Mouse (Mus musculus) hindbrain, postnatal 0 days (tissue): Measurements from ENCODE around the gene Nfkbib. TPM values are rescaled to one million over a fixed set of nuclear protein-coding genes. Genes with fewer than 3 reads are reported as not detected.

Experiments
- ATAC-seq: fragments of 200-750 bp; cut with Nextera tagmentation; 2 replicates; pipeline ENCODE4 v1.8.0; 2017; ENCODE audit warnings: mild to moderate bottlenecking, moderate TSS enrichment, moderate library complexity
- DNase-seq: peaks from one replicate; pipeline ENCODE4 v3.0.0-alpha.2; 2015; ENCODE audit warnings: low spot score
- H3K27ac ChIP-seq: fragments of 300-500 bp; sonication (generic); 2 replicates; pipeline ENCODE4 v1.5.1; 2014; ENCODE audit warnings: mild to moderate bottlenecking
- H3K27me3 ChIP-seq: fragments of 300-500 bp; sonication (generic); 2 replicates; pipeline ENCODE4 v1.6.1; 2014; ENCODE audit warnings: low read length, mixed read lengths; ENCODE audit not compliant: insufficient read depth
- H3K36me3 ChIP-seq: fragments of 300-500 bp; sonication (generic); 2 replicates; pipeline ENCODE4 v1.6.1; 2014; ENCODE audit warnings: low read length, mixed read lengths; ENCODE audit not compliant: insufficient read depth
- H3K4me1 ChIP-seq: fragments of 300-500 bp; sonication (generic); 2 replicates; pipeline ENCODE4 v1.6.1; 2014; ENCODE audit warnings: antibody characterized with exemption, low read length, mixed read lengths; ENCODE audit not compliant: insufficient read depth
- H3K4me2 ChIP-seq: fragments of 300-500 bp; sonication (generic); 2 replicates; pipeline ENCODE4 v1.6.1; 2014; ENCODE audit warnings: low read depth, mild to moderate bottlenecking, low read length, moderate library complexity, mixed read lengths
- H3K4me3 ChIP-seq: fragments of 300-500 bp; sonication (generic); 2 replicates; pipeline ENCODE4 v1.5.1; 2014; ENCODE audit warnings: low read length
- H3K9ac ChIP-seq: fragments of 300-500 bp; sonication (generic); replicated peaks from 2 replicates; pipeline ENCODE4 v1.6.1; 2014; ENCODE audit warnings: mild to moderate bottlenecking, low read length, moderate library complexity, mixed read lengths
- H3K9me3 ChIP-seq: fragments of 300-500 bp; sonication (generic); 2 replicates; pipeline ENCODE4 v1.6.1; 2016; ENCODE audit warnings: low read length, mixed read lengths
- CTCF ChIP-seq: IDR thresholded peaks from 2 replicates; pipeline ENCODE4 v1.5.1; 2016; ENCODE audit warnings: antibody characterized with exemption, control low read depth, low read depth
- WGBS: fragments of 180-500 bp; shearing (Covaris S2); extraction: QIAGEN DNeasy Blood & Tissue Kit; methylation state at CpG from one replicate; pipeline ENCODE4 v1.1.7; 2014; 5-methylcytosine and 5-hydroxymethylcytosine counted together
- polyA plus RNA-seq: library from polyadenylated mRNA; unstranded; fragments of >200 nt; fragmentation: Nextera tagmentation; extraction: Ambion mirVana; gene quantifications from 2 replicates; pipeline ENCODE4 v1.2.1, GENCODE M21; 2015
- total RNA-seq: library from RNA; depleted of rRNA; stranded (reverse); fragments of >200 nt; gene quantifications from 2 replicates; pipeline ENCODE4 v1.2.3, GENCODE M21; 2014

The Nfkbib gene
- total and polyA plus RNA-seq, 2 experiments from 2014 or later, result 22.7 to 67.9 TPM

DNA sequence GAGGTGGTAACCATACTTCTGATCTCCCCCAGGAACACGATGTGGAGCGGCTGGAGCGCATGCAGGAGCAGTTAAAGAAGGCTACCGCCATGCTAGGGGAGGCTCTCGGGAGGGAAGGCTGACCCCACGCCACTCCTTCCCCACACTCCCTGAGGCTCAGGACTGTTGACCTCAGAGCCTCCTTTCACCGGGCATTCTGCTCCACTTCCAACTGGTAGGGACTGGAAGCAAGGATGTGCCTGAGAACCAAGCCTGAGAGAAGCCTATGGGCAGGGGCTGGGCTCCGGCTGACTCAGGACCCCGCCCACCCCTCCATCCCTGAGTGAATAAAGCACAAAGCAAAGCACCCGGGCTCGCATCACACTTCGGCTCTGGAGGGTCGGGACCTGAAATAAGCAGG, 8.7 kb downstream of the Nfkbib start:
- H3K27ac ChIP-seq, result no peak overlapping the region
- no peak overlapping the region for H3K4me2 ChIP-seq
- H3K9me3 ChIP-seq, result no peaks in the 10 kb centered on the region
- 0 out of 2 replicates have a peak, but pooled peaks cover 4% of the 10 kb centered on the region for H3K27me3 ChIP-seq
- H3K36me3 ChIP-seq, result peaks cover 21% of the 10 kb centered on the region
- no peak overlapping the region for H3K9ac ChIP-seq
- no peak for ATAC-seq
- H3K4me3 ChIP-seq, result no peak overlapping the region
- 83% methylated on average over 13 of the region's 13 CpGs for WGBS
- H3K4me1 ChIP-seq, result no peaks in the 10 kb centered on the region
- TF ChIP-seq CTCF, result no peak
- no peak for DNase-seq

DNA sequence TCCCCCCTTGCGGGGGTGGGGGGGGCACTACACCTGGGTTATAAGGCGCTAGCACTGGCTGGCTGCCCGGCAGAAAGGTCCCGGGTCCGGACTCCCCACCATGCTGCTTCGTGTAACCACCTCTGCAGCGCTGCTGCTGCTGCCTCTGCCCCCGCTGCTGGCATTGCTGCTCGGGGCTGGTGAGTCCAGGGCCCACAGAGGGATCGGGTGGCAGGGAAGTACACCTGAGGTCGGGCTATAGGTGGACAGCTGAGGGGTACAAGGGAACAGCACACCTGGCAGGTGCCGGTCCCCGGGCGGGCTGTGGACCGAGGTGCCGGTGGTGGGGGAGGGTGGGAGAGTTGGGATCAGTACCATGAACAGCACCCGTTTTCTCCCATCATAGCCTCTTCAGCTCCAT, 11.2 kb downstream of the Nfkbib start, which contains the start of gene Ccer2:
TSS of gene Ccer2 (plus strand) at position 96 of the 400 bp plus-strand sequence.
- Histone ChIP-seq H3K27me3 (0 out of 2 replicates have a peak, but pooled peaks cover 4% of the 10 kb centered on the region), H3K9me3 (no peaks in the 10 kb centered on the region), H3K27ac (no peak within 1 kb of the TSS), H3K4me2 (peak within 1 kb of the TSS; percentile 48), H3K36me3 (peaks cover 13% of the 10 kb centered on the region), H3K4me1 (no peaks in the 10 kb centered on the region), H3K9ac (peak within 1 kb of the TSS; percentile 15; the same call in 1 of the 2 replicates), H3K4me3 (peak within 1 kb of the TSS; percentile 12; the same call in 1 of the 2 replicates)
- 5% methylated on average over 15 of the region's 17 CpGs for WGBS
- DNase-seq (no peak), ATAC-seq (peak; percentile 51; the same call in 1 of the 2 replicates)
- no peak for TF ChIP-seq CTCF

DNA sequence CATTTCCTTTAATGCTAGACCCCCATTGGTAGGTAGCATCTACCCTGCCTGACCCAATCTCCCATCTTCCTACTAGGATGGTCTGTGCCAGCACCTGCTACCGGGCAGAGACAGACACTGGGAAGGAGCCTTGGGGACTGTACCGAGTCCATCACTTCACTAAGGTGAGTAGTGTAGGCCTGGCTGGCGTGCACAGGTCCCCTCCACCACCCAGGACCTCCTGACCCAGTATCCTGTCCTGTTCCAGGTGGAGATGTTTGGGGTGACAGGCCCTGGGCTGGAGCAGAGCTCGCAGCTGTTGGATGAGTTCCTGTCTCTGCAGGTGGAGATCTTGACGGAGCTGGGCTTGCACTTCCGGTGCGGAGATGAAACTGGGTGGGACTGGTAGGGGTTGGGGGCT, 17.4 kb downstream of the Nfkbib start:
- DNase-seq (no peak), ATAC-seq (peak; percentile 54; the same call in 1 of the 2 replicates)
- Histone ChIP-seq H3K9me3 (no peaks in the 10 kb centered on the region), H3K36me3 (0 out of 2 replicates have a peak, but pooled peaks cover 5% of the 10 kb centered on the region), H3K27me3 (no peaks in the 10 kb centered on the region), H3K9ac (no peak overlapping the region), H3K27ac (no peak overlapping the region), H3K4me3 (no peak overlapping the region), H3K4me2 (no peak overlapping the region), H3K4me1 (no peaks in the 10 kb centered on the region)
- TF ChIP-seq CTCF, result no peak
- WGBS, result 95% methylated on average over 7 of the region's 7 CpGs

DNA sequence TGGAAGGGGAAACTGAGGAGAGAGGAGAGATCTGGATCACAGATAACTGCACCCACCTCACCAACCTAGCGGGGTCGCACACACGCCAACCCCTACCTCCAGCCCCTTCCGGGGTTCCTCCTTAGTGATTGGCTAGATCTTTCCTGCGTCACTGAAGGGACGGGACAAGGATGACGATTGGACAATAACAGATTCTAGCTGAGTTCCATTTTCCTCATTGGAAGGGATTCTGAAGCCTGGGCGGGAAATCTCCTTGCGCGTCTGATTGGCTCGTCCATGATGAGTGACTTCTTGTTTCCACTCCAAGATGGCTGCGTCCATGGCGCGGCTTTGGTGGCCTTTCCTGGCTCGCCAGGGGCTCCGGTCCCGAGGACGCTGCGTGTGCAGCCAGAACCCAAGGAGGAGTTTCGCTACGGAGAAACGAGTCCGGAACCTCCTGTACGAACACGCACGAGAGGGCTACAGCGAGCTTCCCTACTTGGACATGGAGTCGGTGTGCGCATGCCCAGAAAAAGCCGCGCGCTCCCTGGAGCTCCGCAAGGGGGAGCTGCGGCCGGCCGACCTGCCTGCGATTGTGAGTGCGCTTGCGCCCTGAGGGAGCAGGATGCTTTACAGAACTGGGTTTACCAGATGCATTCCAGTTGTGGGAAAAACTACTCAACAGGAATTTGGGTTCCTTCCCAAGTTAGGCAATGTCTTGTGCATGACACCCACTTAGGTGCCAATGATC, 25.4 kb downstream of the Nfkbib start, which contains the start of the genes Mrps12 and Sars2:
TSS of gene Mrps12 (minus strand) at position 112 of the 730 bp plus-strand sequence.
TSS of gene Sars2 (plus strand) at position 284 of the 730 bp plus-strand sequence.
- Histone ChIP-seq H3K4me1 (peaks cover 9% of the 10 kb centered on the region; the same call in 1 of the 2 replicates), H3K27me3 (no peaks in the 10 kb centered on the region), H3K4me3 (peak within 1 kb of the TSS; percentile 71), H3K27ac (peak within 1 kb of the TSS; percentile 87), H3K4me2 (peak within 1 kb of the TSS; percentile 69), H3K9me3 (no peaks in the 10 kb centered on the region), H3K36me3 (0 out of 2 replicates have a peak, but pooled peaks cover 5% of the 10 kb centered on the region), H3K9ac (peak within 1 kb of the TSS; percentile 60)
- peak; percentile 93 for TF ChIP-seq CTCF
- WGBS, result 0% methylated on average over 39 of the region's 39 CpGs
- DNase-seq, result peak; percentile 98
- ATAC-seq, result peak; percentile 99

DNA sequence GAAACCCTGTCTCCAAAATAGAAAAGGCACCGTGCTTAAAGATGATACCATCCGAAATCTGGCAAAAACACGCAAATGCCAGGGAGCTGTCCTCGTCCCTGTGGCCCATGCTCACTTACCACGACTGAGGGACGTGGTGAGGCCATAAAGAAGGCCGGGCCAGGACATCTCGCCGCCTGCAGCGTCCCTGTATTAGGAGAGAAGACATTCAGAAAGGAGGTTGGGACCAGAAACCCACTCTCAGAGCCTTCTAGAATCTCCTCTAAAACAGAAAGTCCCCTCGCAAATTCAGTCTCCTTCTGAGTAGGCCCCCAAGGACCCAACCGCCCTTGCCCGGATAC, 26.0 kb downstream of the Nfkbib start:
- Histone ChIP-seq H3K9me3 (no peaks in the 10 kb centered on the region), H3K36me3 (0 out of 2 replicates have a peak, but pooled peaks cover 5% of the 10 kb centered on the region)
- ATAC-seq, result no peak; the same call in 1 of the 2 replicates

DNA sequence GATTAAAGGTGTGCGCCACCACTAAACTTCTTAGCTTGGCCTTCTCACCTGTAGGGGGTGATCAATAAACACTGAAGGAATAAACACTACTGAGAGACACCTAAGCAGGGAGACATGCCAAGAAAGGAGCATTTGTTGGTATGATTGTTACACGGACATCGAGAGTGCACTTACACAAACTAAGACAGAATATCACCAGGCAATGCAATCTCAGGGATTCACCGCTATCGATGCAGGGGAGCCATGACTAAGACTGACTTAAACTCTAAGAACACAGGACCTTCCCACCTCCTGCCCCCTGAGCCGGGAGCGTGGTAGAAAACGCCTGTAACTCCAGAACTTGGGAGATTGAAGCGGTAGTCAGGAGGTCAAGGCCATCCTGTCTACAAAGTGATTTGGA, 26.4 kb downstream of the Nfkbib start:
- 0 out of 2 replicates have a peak, but pooled peaks cover 2% of the 10 kb centered on the region for H3K36me3 ChIP-seq
- H3K9ac ChIP-seq, result peak overlapping the region; percentile 60
- H3K27ac ChIP-seq, result peak overlapping the region; percentile 79; the same call in 1 of the 2 replicates
- no peaks in the 10 kb centered on the region for H3K9me3 ChIP-seq
- 41% methylated on average over 9 of the region's 9 CpGs for WGBS
- H3K27me3 ChIP-seq, result no peaks in the 10 kb centered on the region
- no peak for ATAC-seq
- TF ChIP-seq CTCF, result 0 out of 2 replicates have a peak, but pooled peaks have one; percentile 25
- peak overlapping the region; percentile 71 for H3K4me3 ChIP-seq
- peak overlapping the region; percentile 69 for H3K4me2 ChIP-seq
- peaks cover 9% of the 10 kb centered on the region; the same call in 1 of the 2 replicates for H3K4me1 ChIP-seq
- no peak for DNase-seq

More for the DNA sequence above, 26.0 kb downstream of the Nfkbib start:
- H3K4me3 ChIP-seq, result peak overlapping the region; percentile 71
- no peak for DNase-seq
- H3K27ac ChIP-seq, result peak overlapping the region; percentile 79
- under 1% methylated on average over 13 of the region's 13 CpGs for WGBS
- TF ChIP-seq CTCF, result no peak
- H3K27me3 ChIP-seq, result no peaks in the 10 kb centered on the region
- H3K4me1 ChIP-seq, result peaks cover 9% of the 10 kb centered on the region; the same call in 1 of the 2 replicates
- peak overlapping the region; percentile 69 for H3K4me2 ChIP-seq
- peak overlapping the region; percentile 60 for H3K9ac ChIP-seq

DNA sequence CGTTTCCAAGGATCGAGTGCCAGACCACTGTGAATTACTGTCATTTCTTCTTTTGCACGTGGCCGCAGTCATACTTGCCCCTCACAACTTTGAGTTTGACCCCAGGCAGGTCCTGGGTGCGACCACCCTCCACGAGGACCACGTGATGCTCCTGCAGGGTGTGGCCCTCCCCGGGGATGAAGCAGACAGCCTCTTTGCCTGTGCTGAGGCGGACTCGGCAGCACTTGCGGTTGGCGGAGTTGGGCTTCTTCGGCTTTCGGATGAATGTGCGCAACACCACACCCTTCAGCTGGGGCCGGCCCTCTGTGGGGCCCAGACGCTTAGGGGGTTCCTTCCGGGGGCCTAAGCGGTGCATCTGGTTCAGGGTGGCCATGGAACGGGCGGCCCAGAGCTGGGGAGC, 27.5 kb downstream of the Nfkbib start:
- Histone ChIP-seq H3K9ac (no peak overlapping the region), H3K4me1 (peaks cover 9% of the 10 kb centered on the region; the same call in 1 of the 2 replicates), H3K9me3 (no peaks in the 10 kb centered on the region), H3K36me3 (no peaks in the 10 kb centered on the region), H3K27ac (no peak overlapping the region), H3K4me2 (no peak overlapping the region), H3K27me3 (no peaks in the 10 kb centered on the region), H3K4me3 (no peak overlapping the region)
- TF ChIP-seq CTCF, result no peak
- ATAC-seq (no peak), DNase-seq (no peak)
- WGBS, result 95% methylated on average over 21 of the region's 21 CpGs
